Mouse (Mus musculus) spleen, adult 2 months (tissue): ENCODE measurements around the gene Crocc.

ENCODE experiments used
- CTCF ChIP-seq: fragments of 200-500 bp; IDR thresholded peaks from 2 replicates; pipeline ENCODE4 v1.5.1; 2011; ENCODE audit warnings: mild to moderate bottlenecking, inconsistent platforms; ENCODE audit not compliant: insufficient read depth, insufficient read length, insufficient replicate concordance; ENCODE audit errors: extremely low read depth
- POLR2A ChIP-seq: fragments of 200-500 bp; IDR thresholded peaks from 2 replicates; pipeline ENCODE4 v1.6.1; 2011; ENCODE audit warnings: low read depth, low read length, inconsistent platforms

- no peak for TF ChIP-seq CTCF
- no peak for TF ChIP-seq POLR2A
These were observed 36.4 kb upstream of the Crocc start for GRCm38 (mm10) chr4:141096710-141097109.
